In the genomic region with DNA sequence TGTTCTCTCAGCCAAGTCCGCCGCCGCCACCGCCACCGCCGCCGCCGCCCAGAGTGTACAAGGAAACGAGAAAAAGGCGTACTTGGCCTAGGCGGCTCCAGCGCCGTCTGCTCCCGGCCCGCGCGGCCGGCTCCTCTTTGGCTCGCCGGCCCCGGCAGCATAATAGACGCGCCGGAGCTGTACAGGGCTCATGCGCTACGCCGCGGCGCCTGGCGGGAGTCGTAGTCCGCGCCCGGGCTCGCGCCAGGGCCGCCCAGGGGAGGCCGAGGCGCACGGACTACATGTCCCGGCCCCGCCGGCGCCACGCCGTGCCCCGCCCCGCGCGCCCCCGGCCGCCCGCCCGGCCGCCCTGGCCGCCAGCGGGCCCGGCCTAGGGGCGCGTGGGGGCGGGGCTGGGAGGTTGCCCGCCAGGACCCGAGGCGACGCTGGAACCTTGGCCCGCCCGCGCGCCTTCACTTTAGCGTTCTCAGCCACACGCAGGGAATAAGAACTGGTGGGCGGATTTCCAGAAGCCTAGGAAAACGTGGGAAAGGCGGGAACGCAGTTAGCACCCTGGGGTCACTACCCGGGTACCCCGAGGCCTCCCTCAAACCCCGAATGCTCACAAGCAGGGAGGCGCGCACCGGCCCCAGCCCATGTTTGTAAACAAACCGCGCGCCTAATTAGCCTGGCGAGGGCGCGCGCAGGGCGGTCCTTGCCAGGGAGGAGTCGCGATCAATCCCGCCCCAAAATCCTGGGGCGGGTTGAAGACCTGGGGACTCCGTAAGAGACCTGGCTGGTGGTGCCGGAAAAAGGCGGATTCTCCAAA, we compare ENCODE assay signal across 8 mouse cellular contexts. TPM values are rescaled to one million over a fixed set of nuclear protein-coding genes. Genes with fewer than 3 reads are reported as not detected.
DNase-seq lines count a peak whose midpoint lies in the region; ATAC-seq lines count a peak whose summit lies in the region.

No protein-coding gene starts in this region.

- H3K27me3 ChIP-seq in hindbrain, embryonic 15.5 days: no peaks in the 10 kb centered on the region

- H3K4me3 ChIP-seq in hindbrain, embryonic 15.5 days: peak overlapping the region; percentile 83

- no peaks in the 10 kb centered on the region for H3K36me3 ChIP-seq in hindbrain, embryonic 15.5 days

- H3K9ac ChIP-seq in hindbrain, embryonic 15.5 days: peak overlapping the region; percentile 82

- peak; percentile 93 for DNase-seq in R1 (ENCODE audit: low read depth, low spot score)
- DNase-seq in cerebellum, postnatal 25 days: peak; percentile 93 to 96
- peak; percentile 88 to 94 for DNase-seq in frontal cortex, postnatal 36 days (ENCODE audit: low spot score in 2 of 2)
- peak; percentile 91 for DNase-seq in left cerebral cortex, adult 11 months (ENCODE audit: low spot score)
- DNase-seq in lung, postnatal 4 days: peak; percentile 93 to 98
- DNase-seq in retina, postnatal 7 days (ENCODE audit: low read depth, low spot score): peak; percentile 86
- peak; percentile 89 for DNase-seq in urinary bladder, adult 2 months (ENCODE audit: low spot score)

- WGBS in hindbrain, embryonic 15.5 days: under 1% methylated on average over 87 of the region's 96 CpGs

- H3K27ac ChIP-seq in hindbrain, embryonic 15.5 days (replicated peaks): peak overlapping the region; percentile 93

- H3K4me2 ChIP-seq in hindbrain, embryonic 15.5 days: peak overlapping the region; percentile 99

- no peaks in the 10 kb centered on the region for H3K9me3 ChIP-seq in hindbrain, embryonic 15.5 days

- ATAC-seq in hindbrain, embryonic 15.5 days (ENCODE audit: low FRiP score, low read depth): peak; percentile 99

- H3K4me1 ChIP-seq in hindbrain, embryonic 15.5 days (replicated peaks): peaks cover 48% of the 10 kb centered on the region

RNA-seq across cellular contexts. Expression of gene Brd3, which starts 31.8 kb away (rescaled TPM):
- polyA plus RNA-seq in hindbrain, embryonic 15.5 days (2015; fragmentation: Nextera tagmentation; extraction: Ambion mirVana): 109 and 132 TPM in 2 replicates
- 29.8 and 33.0 TPM in 2 replicates for polyA plus RNA-seq in urinary bladder, adult 2 months (2012; rRNA removed)

RNA-seq across cellular contexts. Expression of gene Brd3os, which starts 33.6 kb away (rescaled TPM):
- 40.0 and 44.6 TPM in 2 replicates for polyA plus RNA-seq in hindbrain, embryonic 15.5 days (2015; fragmentation: Nextera tagmentation; extraction: Ambion mirVana)
- polyA plus RNA-seq in urinary bladder, adult 2 months (2012; rRNA removed): 8.0 and 10.2 TPM in 2 replicates

RNA-seq across cellular contexts. Expression of gene Wdr5, which starts 39.3 kb away (rescaled TPM):
- 44.2 and 45.9 TPM in 2 replicates for polyA plus RNA-seq in hindbrain, embryonic 15.5 days (2015; fragmentation: Nextera tagmentation; extraction: Ambion mirVana)
- polyA plus RNA-seq in urinary bladder, adult 2 months (2012; rRNA removed): 29.1 and 34.4 TPM in 2 replicates

RNA-seq across cellular contexts. Expression of gene Vav2, which starts 48.9 kb away (rescaled TPM):
- 14.3 and 15.6 TPM in 2 replicates for polyA plus RNA-seq in hindbrain, embryonic 15.5 days (2015; fragmentation: Nextera tagmentation; extraction: Ambion mirVana)
- polyA plus RNA-seq in urinary bladder, adult 2 months (2012; rRNA removed): 24.7 and 25.8 TPM in 2 replicates

Comparison
In these comparisons a context has a peak if more than half of its experiments do, and no peak if none do; other contexts are left out.
1. Peak in every context shown above with its lines: DNase-seq, ATAC-seq, H3K4me3 ChIP-seq and H3K27ac ChIP-seq.